Mouse (Mus musculus) bone marrow macrophage, adult 2 months (primary cell): ENCODE results near the gene Ctsq.

Experiments
- CTCF ChIP-seq: IDR thresholded peaks from 2 replicates; pipeline ENCODE4 v1.5.1; 2012; ENCODE audit warnings: low read depth, mild to moderate bottlenecking, low read length, moderate library complexity
- POLR2A ChIP-seq: IDR thresholded peaks from 2 replicates; pipeline ENCODE4 v1.6.1; 2012; ENCODE audit warnings: mild to moderate bottlenecking, low read depth, low read length, borderline replicate concordance

DNA sequence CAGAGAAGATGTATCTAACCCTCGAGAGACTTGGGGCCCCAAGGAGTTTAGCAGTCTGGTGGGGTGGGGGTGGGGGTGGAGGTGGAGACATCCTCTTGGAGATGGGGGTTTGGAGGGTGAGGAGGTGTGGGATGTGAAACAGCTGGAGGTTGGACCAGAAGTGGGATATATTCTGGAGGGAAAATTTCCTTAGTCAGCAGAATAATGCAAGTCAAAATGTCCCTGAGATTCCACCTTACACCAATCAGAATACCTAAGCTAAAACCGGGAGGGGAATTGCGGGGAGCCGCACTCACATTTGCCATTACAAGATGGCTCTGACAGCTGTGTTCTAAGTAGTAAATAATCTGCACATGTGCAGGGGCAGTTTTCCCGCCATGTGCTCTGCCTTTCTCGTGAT is 18.6 kb downstream of the Ctsq start:
- TF ChIP-seq CTCF, result no peak
- no peak for TF ChIP-seq POLR2A
